Mouse (Mus musculus) embryonic stem cell, embryonic (primary cell): Measurements from ENCODE around the gene Ncoa6.

ENCODE experiments used
- CTCF ChIA-PET, 4 experiments: fragments of 300-600 bp in 2 of 4; fragments of 350-600 bp in 2 of 4; sonication (Branson Sonifier 250); formaldehyde crosslinking; loops; one replicate each; lab custom pipeline; 2022; ENCODE audit warnings: inconsistent platforms in 2 of 4; lab: Charles Lee
- POLR2A ChIA-PET, 4 experiments: fragments of 300-600 bp in 2 of 4; fragments of 350-600 bp in 2 of 4; sonication (Branson Sonifier 250); formaldehyde crosslinking; loops; one replicate each; lab custom pipeline; 2022; ENCODE audit warnings: antibody characterized with exemption in 4 of 4, inconsistent platforms in 1 of 4; lab: Charles Lee

Ncoa6 gene

GRCm38 (mm10) chr2:155473570-155474088 is at the start of gene Ncoa6:
Gene Ncoa6 (minus strand): TSS chr2:155473894.
- ChIA-PET CTCF (interaction anchor here in 2 of 4 experiments (0.6 to 1.2 kb wide), 3 partner anchors 157 to 953 kb away, joined by 3 to 4 read pairs (median 3); no protein-coding TSS in a partner anchor), POLR2A (interaction anchor here in 3 of 4 experiments (0.6 to 2.7 kb wide), 13 partner anchors 20 to 388 kb away, joined by 3 to 9 read pairs (median 3); partner anchors contain the start of gene Myh7b (in 1 of the 3))

- POLR2A ChIA-PET, result interaction anchor here (0.5 to 3.4 kb wide), 39 partner anchors 11 to 444 kb away, joined by 3 to 48 read pairs (median 4); partner anchors contain the start of genes Gss (in 2 of the 4), Myh7b (in 2 of the 4), Ahcy (in 1 of the 4) and BC029722 (in 1 of the 4)
- CTCF ChIA-PET, result interaction anchor here (0.5 to 4.5 kb wide), 64 partner anchors 11 to 1076 kb away, joined by 3 to 169 read pairs (median 5); partner anchors contain the start of genes Trpc4ap (in 3 of the 4), Gss (in 2 of the 4), Cep250 (in 1 of the 4) and Edem2 (in 1 of the 4)
Measured at GRCm38 (mm10) chr2:155518531-155519270, 45.0 kb upstream of the Ncoa6 start.

GRCm38 (mm10) chr2:155517455-155518423 is 44.0 kb upstream of the Ncoa6 start, which contains the start of the genes Acss2 and Ggt7:
Gene Acss2 (plus strand): TSS chr2:155517948.
Gene Ggt7 (minus strand): TSS chr2:155518237.
- POLR2A ChIA-PET, result interaction anchor here (0.5 to 3.4 kb wide), 62 partner anchors 10 to 960 kb away, joined by 3 to 48 read pairs (median 4); partner anchors contain the start of genes Gss (in 2 of the 4), Myh7b (in 2 of the 4), Trpc4ap (in 2 of the 4) and Ahcy (in 1 of the 4)

DNA sequence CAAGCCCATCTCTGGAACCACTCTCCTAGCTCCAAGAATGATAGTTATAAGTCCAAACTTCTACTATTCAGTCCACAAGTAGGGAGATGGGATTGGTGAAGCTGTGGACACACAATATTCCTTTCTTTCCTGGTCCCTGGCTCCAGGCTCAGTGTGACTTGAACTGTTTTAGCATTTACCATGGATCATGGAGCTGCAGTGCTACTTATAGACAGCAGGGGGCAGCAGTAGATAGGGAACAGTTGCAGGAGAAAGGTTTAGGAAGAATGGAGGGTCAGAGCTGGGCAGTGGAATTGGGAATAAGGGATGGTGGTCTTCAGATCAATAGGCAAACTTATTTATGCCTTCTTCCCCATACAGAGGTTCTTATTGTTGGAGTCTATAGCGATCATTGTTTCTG is 42.2 kb upstream of the Ncoa6 start:
- ChIA-PET POLR2A (interaction anchor here in 2 of 4 experiments (0.6 to 3.4 kb wide), 17 partner anchors 8 to 176 kb away, joined by 3 to 19 read pairs (median 4); partner anchors contain the start of gene Trpc4ap (in 1 of the 2)), CTCF (interaction anchor here (0.6 to 4.5 kb wide), 55 partner anchors 8 to 1780 kb away, joined by 3 to 169 read pairs (median 4); partner anchors contain the start of gene Trpc4ap (in 2 of the 4))

More at GRCm38 (mm10) chr2:155517455-155518423, 44.0 kb upstream of the Ncoa6 start, which contains the start of the genes Acss2 and Ggt7:
- CTCF ChIA-PET, result interaction anchor here (0.5 to 4.5 kb wide), 91 partner anchors 9 to 1999 kb away, joined by 3 to 169 read pairs (median 4); partner anchors contain the start of genes Trpc4ap (in 3 of the 4), BC029722 (in 2 of the 4), Gss (in 2 of the 4) and 6430550D23Rik (in 1 of the 4)

GRCm38 (mm10) chr2:155514666-155515065 is 41.0 kb upstream of the Ncoa6 start:
- ChIA-PET POLR2A (interaction anchor here in 3 of 4 experiments (0.6 to 2.6 kb wide), 9 partner anchors 14 to 257 kb away, joined by 3 to 16 read pairs (median 5); partner anchors contain the start of gene Trpc4ap (in 1 of the 3)), CTCF (interaction anchor here (0.6 to 3.2 kb wide), 26 partner anchors 10 to 772 kb away, joined by 3 to 84 read pairs (median 4); partner anchors contain the start of gene Myh7b (in 1 of the 4))

- ChIA-PET POLR2A (interaction anchor here in 3 of 4 experiments (1.0 to 2.6 kb wide), 12 partner anchors 13 to 157 kb away, joined by 3 to 16 read pairs (median 4); partner anchors contain the start of gene Pigu (in 1 of the 3)), CTCF (interaction anchor here (0.6 to 3.2 kb wide), 32 partner anchors 14 to 372 kb away, joined by 3 to 84 read pairs (median 4); partner anchors contain the start of gene Trpc4ap (in 1 of the 4))
Measured at GRCm38 (mm10) chr2:155513543-155513942, 39.8 kb upstream of the Ncoa6 start.

- POLR2A ChIA-PET, result interaction anchor here in 3 of 4 experiments (0.6 to 2.6 kb wide), 8 partner anchors 72 to 826 kb away, joined by 3 to 10 read pairs (median 4); no protein-coding TSS in a partner anchor
- CTCF ChIA-PET, result interaction anchor here in 3 of 4 experiments (0.6 to 3.2 kb wide), 26 partner anchors 13 to 243 kb away, joined by 3 to 84 read pairs (median 4); partner anchors contain the start of genes Gss (in 1 of the 3) and Trpc4ap (in 1 of the 3)
Measured at GRCm38 (mm10) chr2:155512479-155512878, 38.8 kb upstream of the Ncoa6 start.

DNA sequence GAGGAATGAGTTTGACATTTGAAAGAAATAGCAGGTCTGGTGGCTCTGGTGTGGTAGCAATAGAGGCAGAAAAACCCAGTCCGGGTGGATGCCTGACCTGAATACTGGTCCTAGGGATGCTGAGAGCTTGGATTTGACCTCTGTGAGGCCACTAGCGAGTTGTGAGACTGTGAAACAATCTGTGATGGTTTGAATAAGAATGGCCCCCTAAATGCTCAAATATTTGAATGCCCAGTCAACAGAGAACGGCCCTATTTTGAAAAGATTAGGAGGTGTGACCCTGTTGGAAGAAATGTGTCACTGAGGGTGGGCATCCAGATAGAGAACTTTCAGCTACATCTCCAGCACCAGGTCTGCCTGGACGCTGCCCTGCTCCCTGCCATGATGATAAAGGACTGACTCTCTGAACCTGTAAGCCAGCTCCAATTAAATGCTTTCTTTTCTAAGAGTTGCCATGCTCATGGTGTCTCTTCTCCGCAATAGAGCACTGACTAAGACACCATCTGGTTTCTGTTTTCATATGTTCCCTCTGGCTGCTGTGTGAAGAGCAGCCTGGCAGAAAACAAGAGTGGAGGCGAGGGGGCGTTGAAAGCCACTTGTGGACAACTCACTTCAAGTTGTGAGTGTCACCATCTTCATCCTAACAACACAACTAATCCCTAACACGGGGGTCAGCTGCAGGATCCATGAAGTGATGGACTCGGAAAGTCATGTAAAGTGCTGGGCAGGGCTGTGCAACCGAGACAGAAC is 34.2 kb upstream of the Ncoa6 start:
- CTCF ChIA-PET, result interaction anchor here in 3 of 4 experiments (0.7 to 1.5 kb wide), 12 partner anchors 9 to 500 kb away, joined by 3 to 5 read pairs (median 3); partner anchors contain the start of genes Acss2 (in 1 of the 3) and Ggt7 (in 1 of the 3)
- POLR2A ChIA-PET, result interaction anchor here in 3 of 4 experiments (0.9 to 1.2 kb wide), 4 partner anchors 8 to 249 kb away, joined by 3 to 9 read pairs (median 4); partner anchors contain the start of gene Ggt7 (in 1 of the 3)

DNA sequence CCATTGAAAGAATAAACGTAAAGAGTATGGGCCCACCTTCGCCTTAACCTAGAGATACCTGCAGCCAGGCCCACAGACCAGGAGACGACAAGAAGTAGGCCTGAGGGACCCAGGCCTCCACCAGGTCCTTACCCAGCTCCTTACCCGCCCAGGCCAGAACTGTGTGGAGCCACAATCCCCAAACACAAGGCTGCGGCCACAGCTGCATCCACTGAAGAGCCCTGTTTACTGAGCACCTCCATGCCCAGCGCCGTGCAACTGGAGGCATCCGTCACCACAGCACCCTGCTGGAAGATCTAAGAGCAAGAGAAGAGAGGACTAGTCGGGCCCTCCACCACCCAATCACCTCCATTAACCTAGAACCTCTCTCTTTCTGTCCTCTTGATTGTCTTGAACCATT is 32.1 kb upstream of the Ncoa6 start:
- CTCF ChIA-PET, result interaction anchor here in 3 of 4 experiments (0.8 to 1.5 kb wide), 8 partner anchors 9 to 277 kb away, joined by 3 to 6 read pairs (median 3); no protein-coding TSS in a partner anchor
- POLR2A ChIA-PET, result interaction anchor here in 3 of 4 experiments (0.5 to 1.6 kb wide), 11 partner anchors 9 to 424 kb away, joined by 3 to 5 read pairs (median 3); partner anchors contain the start of genes Acss2 (in 1 of the 3) and Ncoa6 (in 1 of the 3)

DNA sequence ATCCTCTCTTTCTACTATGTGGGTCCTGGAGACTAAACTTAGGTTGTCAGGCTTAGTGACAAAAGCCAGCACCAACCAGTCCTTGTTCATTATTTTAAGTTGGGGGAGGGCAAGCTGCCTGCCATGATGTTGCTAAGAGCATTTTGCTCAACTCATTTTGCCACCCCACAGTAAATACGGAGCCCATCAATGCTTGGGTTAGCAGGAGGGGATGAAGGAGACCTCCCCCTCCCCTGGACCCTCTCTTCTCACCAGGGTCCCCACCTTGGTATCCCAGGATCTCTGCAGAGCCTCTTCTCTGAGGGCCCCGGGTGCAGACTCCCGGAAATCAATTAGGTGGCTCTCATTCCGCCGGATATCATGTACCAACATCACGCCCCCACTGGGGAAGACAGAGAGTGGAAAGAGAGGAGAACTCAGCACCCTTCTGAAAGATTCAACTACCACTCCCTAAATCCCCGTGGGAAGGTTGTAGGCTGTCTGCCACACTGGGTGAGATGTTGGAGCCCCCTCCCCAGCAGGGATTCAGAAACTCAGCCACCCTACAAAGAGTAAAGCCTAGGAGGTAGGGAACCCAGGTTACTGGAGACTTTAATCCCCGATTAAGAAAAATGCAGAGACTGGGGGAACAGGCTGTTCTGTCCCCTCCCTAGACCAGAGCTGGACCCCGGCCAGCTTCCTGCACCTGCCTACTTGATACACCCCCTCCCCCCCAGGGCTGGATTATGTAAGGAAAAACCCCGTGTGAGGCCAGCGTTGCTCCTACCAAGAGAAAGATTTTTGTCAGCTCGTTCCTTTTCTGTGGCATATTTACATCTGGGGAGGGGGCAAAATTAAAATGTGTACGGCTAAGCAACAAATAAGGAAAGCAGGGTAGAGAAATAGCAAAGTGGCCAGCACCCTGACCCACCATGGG is 31.0 kb upstream of the Ncoa6 start:
- POLR2A ChIA-PET, result interaction anchor here in 3 of 4 experiments (0.6 to 2.2 kb wide), 10 partner anchors 11 to 158 kb away, joined by 3 to 7 read pairs (median 4); partner anchors contain the start of gene Acss2 (in 1 of the 3)
- CTCF ChIA-PET, result interaction anchor here in 2 of 4 experiments (0.8 to 1.5 kb wide), 5 partner anchors 10 to 278 kb away, joined by 3 to 5 read pairs (median 3); no protein-coding TSS in a partner anchor

- ChIA-PET POLR2A (interaction anchor here in 3 of 4 experiments (0.6 to 2.2 kb wide), 3 partner anchors 87 to 250 kb away, joined by 4 to 7 read pairs (median 6); no protein-coding TSS in a partner anchor), CTCF (interaction anchor here in 2 of 4 experiments (0.7 to 1.4 kb wide), 7 partner anchors 12 to 243 kb away, joined by 3 to 4 read pairs (median 4); partner anchors contain the start of gene Trpc4ap (in 1 of the 2))
Measured at GRCm38 (mm10) chr2:155502596-155502995, 28.9 kb upstream of the Ncoa6 start.

- ChIA-PET CTCF (interaction anchor here in 1 of 4 experiments (1.2 kb wide), 1 partner anchor 136 kb away, joined by 3 read pairs; no protein-coding TSS in a partner anchor), POLR2A (interaction anchor here in 3 of 4 experiments (0.6 to 1.4 kb wide), 3 partner anchors 15 to 157 kb away, joined by 3 to 5 read pairs (median 5); no protein-coding TSS in a partner anchor)
Measured at GRCm38 (mm10) chr2:155490998-155491397, 17.3 kb upstream of the Ncoa6 start.

GRCm38 (mm10) chr2:155482021-155482420 is 8.3 kb upstream of the Ncoa6 start:
- POLR2A ChIA-PET, result interaction anchor here in 1 of 4 experiments (0.8 kb wide), 1 partner anchor 185 kb away, joined by 3 read pairs; no protein-coding TSS in a partner anchor
- CTCF ChIA-PET, result interaction anchor here in 3 of 4 experiments (0.6 to 2.5 kb wide), 6 partner anchors 36 to 283 kb away, joined by 3 to 8 read pairs (median 4); partner anchors contain the start of genes Acss2 (in 1 of the 3) and Ggt7 (in 1 of the 3)
